Mouse (Mus musculus) testis, adult 2 months (tissue): ENCODE data around the gene Ak8. TPM values are rescaled to one million over a fixed set of nuclear protein-coding genes. Genes with fewer than 3 reads are reported as not detected.

Source experiments
- H3K27ac ChIP-seq: fragments of 200-500 bp; 2 replicates; pipeline ENCODE4 v1.5.1; 2012; ENCODE audit warnings: low read depth, low read length; ENCODE audit not compliant: control insufficient read depth, insufficient read depth
- H3K27me3 ChIP-seq: fragments of 200-500 bp; 2 replicates; pipeline ENCODE4 v1.6.1; 2012; ENCODE audit warnings: mild to moderate bottlenecking, low read length, moderate library complexity; ENCODE audit not compliant: control insufficient read depth, insufficient read depth
- H3K36me3 ChIP-seq: fragments of 200-500 bp; 2 replicates; pipeline ENCODE4 v1.6.1; 2012; ENCODE audit warnings: mild to moderate bottlenecking, low read length; ENCODE audit not compliant: control insufficient read depth, insufficient read depth
- H3K4me1 ChIP-seq: fragments of 200-500 bp; 2 replicates; pipeline ENCODE4 v1.6.1; 2012; ENCODE audit warnings: low read length; ENCODE audit not compliant: control insufficient read depth, insufficient read depth
- H3K4me3 ChIP-seq: fragments of 200-500 bp; 2 replicates; pipeline ENCODE4 v1.5.1; 2012; ENCODE audit warnings: low read depth, mild to moderate bottlenecking, low read length, moderate library complexity, mixed read lengths; ENCODE audit not compliant: control insufficient read depth
- CTCF ChIP-seq: fragments of 200-500 bp; IDR thresholded peaks from 2 replicates; pipeline ENCODE4 v1.5.1; 2012; ENCODE audit warnings: low read depth, mild to moderate bottlenecking, inconsistent platforms, low read length, moderate library complexity; ENCODE audit not compliant: control insufficient read depth, insufficient read depth, insufficient replicate concordance
- POLR2A ChIP-seq: fragments of 200-500 bp; IDR thresholded peaks from 2 replicates; pipeline ENCODE4 v1.6.1; 2012; ENCODE audit warnings: low read depth, mild to moderate bottlenecking, inconsistent platforms, low read length, moderate library complexity; ENCODE audit not compliant: control insufficient read depth
- polyA plus RNA-seq: library from polyadenylated mRNA; depleted of rRNA; stranded (reverse); fragments of >200 nt; gene quantifications from 2 replicates; pipeline ENCODE4 v1.2.3, GENCODE M21; 2012

The Ak8 gene
- polyA plus RNA-seq, 1 experiment, result 294 TPM

GRCm38 (mm10) chr2:28671438-28671837 is 28.5 kb upstream of the Ak8 start:
- no peak for TF ChIP-seq CTCF
- no peak for TF ChIP-seq POLR2A
- Histone ChIP-seq H3K27me3 (no peaks in the 10 kb centered on the region), H3K36me3 (peaks cover 11% of the 10 kb centered on the region), H3K27ac (no peak overlapping the region), H3K4me3 (no peak overlapping the region), H3K4me1 (no peaks in the 10 kb centered on the region)

GRCm38 (mm10) chr2:28676005-28676404 is 24.0 kb upstream of the Ak8 start:
- H3K36me3 ChIP-seq, result peaks cover 7% of the 10 kb centered on the region
- H3K27me3 ChIP-seq, result no peaks in the 10 kb centered on the region
- no peak overlapping the region for H3K4me3 ChIP-seq

GRCm38 (mm10) chr2:28680710-28681109 is 19.3 kb upstream of the Ak8 start:
- no peaks in the 10 kb centered on the region for H3K4me1 ChIP-seq
- H3K27me3 ChIP-seq, result no peaks in the 10 kb centered on the region
- H3K4me3 ChIP-seq, result no peak overlapping the region
- peaks cover 4% of the 10 kb centered on the region for H3K36me3 ChIP-seq
- TF ChIP-seq CTCF (no peak), POLR2A (no peak)
- H3K27ac ChIP-seq, result no peak overlapping the region

More at GRCm38 (mm10) chr2:28676005-28676404, 24.0 kb upstream of the Ak8 start:
- no peaks in the 10 kb centered on the region for H3K4me1 ChIP-seq
- TF ChIP-seq CTCF (no peak), POLR2A (no peak)
- no peak overlapping the region for H3K27ac ChIP-seq

- Histone ChIP-seq H3K36me3 (peaks cover 2% of the 10 kb centered on the region), H3K4me3 (no peak overlapping the region), H3K27ac (no peak overlapping the region), H3K27me3 (no peaks in the 10 kb centered on the region), H3K4me1 (no peaks in the 10 kb centered on the region)
- no peak for TF ChIP-seq CTCF
- no peak for TF ChIP-seq POLR2A
These were observed 18.2 kb upstream of the Ak8 start for GRCm38 (mm10) chr2:28681718-28682117.

- no peak for TF ChIP-seq POLR2A
- no peak for TF ChIP-seq CTCF
- Histone ChIP-seq H3K4me3 (no peak overlapping the region), H3K36me3 (peaks cover 2% of the 10 kb centered on the region), H3K27me3 (no peaks in the 10 kb centered on the region), H3K27ac (no peak overlapping the region), H3K4me1 (no peaks in the 10 kb centered on the region)
These were observed 14.1 kb upstream of the Ak8 start for GRCm38 (mm10) chr2:28685895-28686294.

- no peak overlapping the region for H3K27ac ChIP-seq
- H3K4me3 ChIP-seq, result no peak overlapping the region
- H3K4me1 ChIP-seq, result no peaks in the 10 kb centered on the region
- TF ChIP-seq POLR2A (no peak), CTCF (peak; percentile 58; the same call in 1 of the 2 replicates)
- no peaks in the 10 kb centered on the region for H3K27me3 ChIP-seq
- H3K36me3 ChIP-seq, result peaks cover 2% of the 10 kb centered on the region
These were observed 11.5 kb upstream of the Ak8 start for GRCm38 (mm10) chr2:28688431-28688830.

GRCm38 (mm10) chr2:28692692-28693091 is 7.3 kb upstream of the Ak8 start:
- no peak overlapping the region for H3K27ac ChIP-seq
- H3K4me3 ChIP-seq, result no peak overlapping the region
- H3K4me1 ChIP-seq, result no peaks in the 10 kb centered on the region
- H3K27me3 ChIP-seq, result no peaks in the 10 kb centered on the region
- H3K36me3 ChIP-seq, result no peaks in the 10 kb centered on the region
- TF ChIP-seq POLR2A (no peak), CTCF (no peak)

GRCm38 (mm10) chr2:28698566-28698965 is 1.4 kb upstream of the Ak8 start:
- H3K27ac ChIP-seq, result peak overlapping the region; percentile 30; the same call in 1 of the 2 replicates
- H3K36me3 ChIP-seq, result no peaks in the 10 kb centered on the region; the same call in 1 of the 2 replicates
- H3K4me1 ChIP-seq, result peaks cover 15% of the 10 kb centered on the region
- peak overlapping the region; percentile 96 for H3K4me3 ChIP-seq
- no peaks in the 10 kb centered on the region for H3K27me3 ChIP-seq
- TF ChIP-seq CTCF, result no peak
- no peak for TF ChIP-seq POLR2A
